Mouse (Mus musculus): ENCODE results near the gene Acvr1.

DNA sequence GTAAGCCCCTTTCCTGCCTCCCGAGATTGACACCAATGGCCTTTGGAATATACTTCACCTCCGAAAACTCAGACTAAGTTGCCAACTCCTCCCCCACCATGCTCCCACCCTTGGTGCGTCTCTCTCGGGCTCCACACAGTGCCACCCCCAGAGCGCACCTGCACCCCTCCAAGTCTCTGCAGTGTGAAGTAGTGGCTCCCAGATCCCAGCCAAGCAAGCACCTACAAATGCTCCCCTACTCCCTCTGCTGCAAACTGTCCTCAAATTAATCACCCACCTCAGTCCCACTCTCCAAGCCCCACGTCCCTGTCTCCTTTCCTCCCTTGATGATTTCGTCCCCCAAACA, 209.9 kb downstream of the Acvr1 start:
- TF ChIP-seq TAL1 (conservative IDR thresholded peaks at IDR 0.05; ENCODE audit: low read depth, low read length) (no peak), CTCF (IDR thresholded peaks at IDR 0.05; ENCODE audit: low read depth, low read length) (no peak)

Data from G1E (cell line).